Mouse (Mus musculus) adrenal gland, postnatal 14 days (tissue): ENCODE data around the gene Asna1. TPM values are rescaled to one million over a fixed set of nuclear protein-coding genes. Genes with fewer than 3 reads are reported as not detected.

ENCODE experiments used
- DNase-seq: peaks from one replicate; pipeline ENCODE4 v3.0.0; 2021; ENCODE audit warnings: mixed read lengths
- long read RNA-seq, 2 experiments: library from polyadenylated mRNA; stranded (forward); transcript quantifications; one replicate each; pipeline ENCODE4 v2.0.0; 2021
- total RNA-seq: library from RNA; stranded (reverse); gene quantifications from 2 replicates; pipeline ENCODE4 v1.2.3, GENCODE M21; 2021

Gene Asna1
- 91.4 and 94.7 TPM in 2 replicates for total RNA-seq
- long read RNA-seq, experiment 1, transcript Asna1-201 (7 exons, 1,256 nt), result major isoform, 54 of 65 reads
- long read RNA-seq, experiment 1, partial matches to known transcripts, result 6 of 65 reads
- long read RNA-seq, experiment 1, other reads (novel, unspliced or antisense), result 5 of 65 reads
- long read RNA-seq, experiment 2, transcript Asna1-201 (7 exons, 1,256 nt), result major isoform, 34 of 39 reads
- long read RNA-seq, experiment 2, partial matches to known transcripts, result 2 of 39 reads
- long read RNA-seq, experiment 2, other reads (novel, unspliced or antisense), result 3 of 39 reads

GRCm38 (mm10) chr8:85025098-85025932 lies at the start of gene Asna1:
TSS of gene Asna1 (minus strand) at chr8:85025281.
- DNase-seq, result peak; percentile 90

GRCm38 (mm10) chr8:85074617-85075016 lies 49.5 kb upstream of the Asna1 start:
- no peak for DNase-seq

GRCm38 (mm10) chr8:85074167-85074566 lies 49.1 kb upstream of the Asna1 start:
- no peak for DNase-seq

- no peak for DNase-seq
Measured at GRCm38 (mm10) chr8:85073041-85073612, 48.0 kb upstream of the Asna1 start.

GRCm38 (mm10) chr8:85072364-85072929 lies 47.4 kb upstream of the Asna1 start:
- DNase-seq, result no peak

GRCm38 (mm10) chr8:85071514-85072281 lies 46.6 kb upstream of the Asna1 start, which contains the start of gene Dhps:
TSS of gene Dhps (plus strand) at chr8:85071757.
- DNase-seq, result peak; percentile 94

- no peak for DNase-seq
Measured at GRCm38 (mm10) chr8:85071041-85071440, 46.0 kb upstream of the Asna1 start.

GRCm38 (mm10) chr8:85067982-85068381 lies 42.9 kb upstream of the Asna1 start, which contains the start of gene Gm5741:
TSS of gene Gm5741 (minus strand) at chr8:85067982.
- no peak for DNase-seq

GRCm38 (mm10) chr8:85067155-85067554 lies 42.1 kb upstream of the Asna1 start:
- no peak for DNase-seq

GRCm38 (mm10) chr8:85065213-85065612 lies 40.1 kb upstream of the Asna1 start:
- no peak for DNase-seq

- no peak for DNase-seq
Measured at GRCm38 (mm10) chr8:85062603-85063002, 37.5 kb upstream of the Asna1 start.

GRCm38 (mm10) chr8:85059879-85060616 lies 35.0 kb upstream of the Asna1 start, which contains the start of gene Fbxw9:
TSS of gene Fbxw9 (plus strand) at chr8:85060055.
- DNase-seq, result peak; percentile 93

- peak; percentile 47 for DNase-seq
Measured at GRCm38 (mm10) chr8:85057367-85057766, 32.3 kb upstream of the Asna1 start.

GRCm38 (mm10) chr8:85043619-85044018 lies 18.5 kb upstream of the Asna1 start:
- DNase-seq, result no peak

- DNase-seq, result peak; percentile 62
Measured at GRCm38 (mm10) chr8:85037681-85038531, 12.8 kb upstream of the Asna1 start.

- DNase-seq, result no peak
Measured at GRCm38 (mm10) chr8:85037366-85037680, 12.2 kb upstream of the Asna1 start.

- peak; percentile 95 for DNase-seq
Measured at GRCm38 (mm10) chr8:85036718-85037365, 11.8 kb upstream of the Asna1 start, which contains the start of gene Tnpo2. TSS of gene Tnpo2 (plus strand) at chr8:85036915.

- DNase-seq, result no peak
Measured at GRCm38 (mm10) chr8:85036381-85036717, 11.3 kb upstream of the Asna1 start.

- peak; percentile 45 for DNase-seq
Measured at GRCm38 (mm10) chr8:85035728-85036310, 10.7 kb upstream of the Asna1 start.
